Mouse (Mus musculus) cerebellum, adult 9-11 months (tissue): Measurements from ENCODE around the gene Cbfb.

Experiments
- DNase-seq: peaks from one replicate; pipeline ENCODE4 v3.0.0; 2022

The Cbfb gene

GRCm38 (mm10) chr8:105252680-105253537, 82.4 kb downstream of the Cbfb start:
- no peak for DNase-seq

GRCm38 (mm10) chr8:105253766-105254151, 83.3 kb downstream of the Cbfb start:
- no peak for DNase-seq

DNA sequence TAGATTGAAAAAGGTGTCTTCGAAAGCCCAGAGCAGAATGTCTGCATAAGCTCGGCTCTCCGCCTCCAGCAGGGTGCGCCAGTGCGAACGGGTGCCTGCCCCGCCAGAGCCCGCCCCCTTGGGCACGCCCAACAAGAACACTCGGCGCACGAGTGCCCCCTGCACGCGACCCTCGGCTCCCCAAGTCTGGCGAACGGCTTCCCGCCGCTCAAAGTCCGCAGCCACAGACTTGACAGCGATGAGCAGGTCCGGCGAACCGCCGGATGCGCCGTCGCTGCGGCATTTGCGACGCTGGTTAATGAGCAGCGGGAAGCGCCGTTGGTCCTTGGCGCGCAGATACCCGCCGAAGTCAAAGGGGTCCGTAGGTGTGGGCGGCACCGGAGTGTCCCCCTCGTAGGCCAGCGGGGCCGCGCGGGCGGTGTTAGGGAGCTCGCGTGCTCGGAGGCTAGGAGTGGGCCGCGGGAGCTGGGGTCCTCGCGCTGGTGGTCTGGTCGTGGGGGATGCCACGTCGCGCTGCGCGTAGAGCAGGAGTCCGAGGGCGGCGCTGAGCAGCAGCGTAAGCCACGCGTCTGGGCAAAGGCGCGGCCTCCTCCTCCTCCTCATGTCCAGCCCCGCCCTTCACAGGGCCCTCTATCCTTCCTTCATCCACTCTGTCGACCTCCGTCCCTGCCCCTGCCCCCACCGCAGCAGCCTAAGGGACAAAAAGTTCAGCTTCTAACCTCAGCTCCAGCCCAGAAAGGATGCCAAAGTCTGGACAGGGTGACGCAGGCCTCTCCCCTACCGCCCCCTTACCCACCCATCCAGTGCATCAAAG, 83.9 kb downstream of the Cbfb start:
- peak; percentile 79 for DNase-seq

GRCm38 (mm10) chr8:105254966-105255350, 84.5 kb downstream of the Cbfb start, which contains the start of gene B3gnt9:
B3gnt9 (minus strand) TSS chr8:105255153.
- DNase-seq = peak; percentile 59

DNA sequence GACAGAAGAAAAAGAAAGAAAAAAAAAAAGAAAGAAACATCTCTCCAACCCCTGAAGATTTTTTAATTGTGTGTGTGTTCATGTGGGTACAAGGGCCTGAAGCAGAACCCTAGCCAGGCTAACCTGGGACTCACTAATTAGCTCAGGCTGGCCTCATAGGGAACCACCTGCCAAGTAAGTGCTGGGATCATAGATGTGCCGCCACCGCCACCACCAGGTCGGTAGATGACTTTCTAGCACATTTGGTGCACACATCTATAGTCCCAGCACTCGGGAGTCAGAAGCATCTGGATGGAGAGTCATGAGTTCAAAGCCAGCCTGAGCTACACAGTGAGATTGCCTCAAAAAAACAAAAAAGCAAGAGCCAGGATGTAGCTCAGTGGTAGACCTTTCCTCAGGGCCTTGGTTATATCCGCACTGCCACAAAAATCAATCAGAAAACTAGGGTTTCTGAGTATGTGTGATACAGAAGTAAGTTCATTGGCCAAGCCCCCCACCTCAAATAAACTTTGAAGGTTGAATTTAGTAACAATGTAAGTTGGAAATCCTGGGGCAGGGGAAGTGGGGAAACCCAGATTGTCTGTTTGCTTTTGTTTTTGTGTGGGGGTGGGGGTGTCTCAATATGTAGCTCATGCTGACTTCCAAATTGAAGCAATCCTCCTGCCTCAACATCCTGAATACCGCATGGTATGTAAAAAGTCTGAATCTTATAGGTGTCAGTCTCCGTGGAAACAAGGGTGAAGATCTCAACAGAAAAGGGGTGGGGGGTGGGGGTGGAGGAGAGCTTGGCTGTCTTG, 87.0 kb downstream of the Cbfb start:
- DNase-seq = no peak

DNA sequence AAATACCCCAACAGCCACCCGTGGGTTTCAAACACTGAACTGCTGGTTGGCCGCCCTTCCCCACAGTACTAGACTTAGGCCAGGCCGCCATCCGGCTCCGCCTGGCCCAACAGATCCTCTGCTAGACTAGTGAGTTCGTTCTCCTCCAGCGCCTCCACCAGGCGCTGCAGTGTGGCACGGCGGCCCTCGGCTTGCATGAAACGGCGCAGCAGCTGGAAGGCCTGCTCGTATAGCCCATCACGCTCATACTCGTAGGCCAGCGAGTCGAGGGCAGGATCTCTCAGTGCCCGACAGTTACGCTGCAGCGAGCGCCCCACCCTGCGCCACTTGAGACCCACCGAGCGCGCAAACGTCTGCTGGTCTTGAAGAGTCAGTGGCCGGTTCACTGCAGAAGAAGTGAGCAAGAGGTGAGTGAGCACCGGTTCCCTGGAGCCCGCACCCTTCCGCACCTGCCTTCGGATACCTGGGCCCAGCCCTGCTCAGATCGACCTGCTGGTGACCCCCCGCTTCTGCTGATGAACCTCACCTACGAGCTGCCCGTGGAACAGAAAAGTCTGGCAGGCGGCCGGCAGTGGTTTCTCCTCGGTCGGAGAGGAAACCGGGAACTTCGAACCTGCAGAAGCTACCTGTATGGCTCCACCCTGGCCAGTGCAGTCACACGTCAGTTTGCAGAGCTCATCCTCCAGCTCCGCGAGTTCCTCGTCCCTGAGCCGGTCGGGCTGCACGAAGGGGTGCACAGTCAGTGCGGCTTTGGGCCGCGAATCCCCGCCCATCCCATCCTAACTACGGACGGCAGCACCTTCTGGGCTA, 88.6 kb downstream of the Cbfb start:
- DNase-seq = peak; percentile 46

- peak; percentile 67 for DNase-seq
Observed at GRCm38 (mm10) chr8:105259721-105260320, 89.3 kb downstream of the Cbfb start.

DNA sequence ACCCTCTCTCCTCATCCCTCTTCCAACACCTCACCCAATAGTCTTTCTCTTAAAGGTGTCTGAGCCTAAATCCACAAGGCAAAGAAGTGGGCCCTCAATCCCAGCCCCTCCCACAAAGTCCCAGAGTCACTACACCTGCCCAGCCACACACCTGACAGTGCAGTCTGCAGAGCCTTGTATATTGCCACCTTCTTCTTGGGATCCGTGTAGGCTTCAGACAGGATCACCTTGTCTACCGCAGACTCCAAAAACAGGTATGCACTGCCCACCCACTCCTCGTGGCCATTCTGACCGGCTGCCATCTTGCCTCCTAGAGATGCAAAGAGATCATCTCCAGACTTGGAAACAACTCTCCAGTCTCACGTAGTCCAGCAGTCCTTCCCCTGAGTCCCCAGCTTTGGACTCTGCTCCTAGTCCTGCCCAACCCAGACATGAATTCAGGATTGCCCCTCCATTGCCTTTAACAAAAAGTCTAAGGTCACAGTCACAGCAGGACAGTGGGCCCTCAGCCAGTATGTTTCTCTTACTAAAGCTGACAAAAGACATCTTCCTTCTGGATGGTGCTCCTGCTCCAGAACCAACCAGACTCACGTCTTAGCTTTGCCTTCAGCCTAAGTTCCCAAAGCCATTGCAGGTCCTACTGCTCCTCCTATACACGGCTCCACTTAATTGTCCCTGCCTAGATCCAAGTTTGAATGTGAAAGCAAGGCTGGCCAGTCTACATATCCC, 90.1 kb downstream of the Cbfb start:
- peak; percentile 26 for DNase-seq

- no peak for DNase-seq
Observed at GRCm38 (mm10) chr8:105261326-105261980, 91.0 kb downstream of the Cbfb start.

DNA sequence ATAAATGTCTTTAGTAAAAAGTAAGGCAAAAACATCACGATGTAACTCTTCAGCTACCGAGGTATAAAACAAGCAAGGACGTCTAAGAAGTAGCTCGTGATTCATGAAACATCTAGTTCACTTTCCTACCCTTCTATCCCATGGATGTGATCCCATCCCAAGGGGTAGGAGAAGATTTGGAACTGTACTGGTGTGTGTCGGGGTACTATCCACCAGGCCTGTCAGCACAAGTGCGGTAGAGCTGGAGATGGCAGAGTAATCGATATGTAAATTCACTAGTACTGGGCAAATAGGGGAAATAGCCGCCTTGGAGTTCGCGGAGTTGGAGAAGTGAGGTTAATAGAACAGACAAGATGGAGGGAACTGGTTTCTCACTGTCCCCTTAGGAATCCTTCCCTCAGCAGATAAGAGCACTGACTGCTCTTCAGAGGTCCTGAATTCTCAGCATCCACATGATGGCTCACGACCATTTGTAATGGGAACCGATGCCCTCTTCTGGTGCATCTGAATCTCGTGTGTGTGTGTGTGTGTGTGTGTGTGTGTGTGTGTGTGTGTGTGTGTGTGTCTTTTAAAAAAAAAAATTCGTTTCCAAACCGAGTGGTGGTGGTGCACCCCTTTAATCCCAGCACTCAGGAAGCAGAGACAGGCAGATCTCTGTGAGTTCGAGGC, 92.9 kb downstream of the Cbfb start:
- no peak for DNase-seq

- peak; percentile 66 for DNase-seq
Observed at GRCm38 (mm10) chr8:105264024-105264982, 93.8 kb downstream of the Cbfb start, which contains the start of the genes Tradd and Fbxl8. Tradd (minus strand) TSS chr8:105264609. Fbxl8 (plus strand) TSS chr8:105264648.

- DNase-seq = peak; percentile 31
Observed at GRCm38 (mm10) chr8:105265128-105265527, 94.7 kb downstream of the Cbfb start.

GRCm38 (mm10) chr8:105266775-105267174, 96.3 kb downstream of the Cbfb start:
- DNase-seq = peak; percentile 41
